Mouse (Mus musculus) kidney, postnatal 10 days (tissue): ENCODE results near the gene Vps36.

Experiments
- DNase-seq: peaks from one replicate; pipeline ENCODE4 v3.0.0; 2021; ENCODE audit warnings: mixed read lengths

The Vps36 gene

GRCm38 (mm10) chr8:22226361-22226760 is 33.8 kb downstream of the Vps36 start:
- no peak for DNase-seq

DNA sequence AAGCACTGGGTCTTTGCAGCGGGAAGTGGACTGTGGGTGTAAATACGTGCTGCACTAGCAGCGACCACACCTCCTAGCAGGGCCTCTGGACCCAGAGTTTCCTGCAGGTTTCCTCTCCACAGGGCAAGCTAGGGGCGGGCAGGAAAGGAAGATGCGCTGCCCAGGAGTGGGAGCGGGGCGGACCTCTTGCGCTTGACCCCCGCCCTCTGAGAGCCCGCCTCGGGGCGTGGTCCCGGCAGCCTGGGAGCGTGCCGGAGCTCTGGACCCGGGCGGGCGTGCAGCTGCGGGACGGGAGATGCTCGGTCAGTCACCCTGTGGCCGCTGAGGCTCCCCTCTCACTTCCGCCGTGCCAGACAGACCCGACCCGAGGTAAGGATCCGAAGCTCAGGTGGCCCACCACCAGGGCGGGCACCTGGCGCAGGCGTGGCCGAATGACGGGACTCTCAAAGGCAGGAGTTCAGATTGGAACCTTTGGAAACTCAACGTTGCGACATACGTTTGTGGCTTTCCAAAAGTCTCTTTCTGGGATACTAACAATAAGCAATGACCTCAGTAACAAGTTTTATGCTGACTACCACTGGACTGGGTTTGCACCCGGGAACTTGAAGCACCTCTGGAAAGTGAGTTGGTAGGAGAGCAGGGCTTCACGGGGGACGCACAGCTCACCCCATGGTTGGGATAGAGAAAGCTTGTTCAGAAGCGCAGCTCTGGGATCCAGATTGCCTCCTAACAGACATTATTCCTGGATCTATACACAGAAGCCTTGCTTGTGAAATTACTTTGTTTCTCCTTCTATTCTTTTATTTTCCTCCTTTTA is 34.7 kb downstream of the Vps36 start, which contains the start of gene Thsd1:
Thsd1 (plus strand) TSS at position 253 of the 817 bp plus-strand sequence.
- peak; percentile 87 for DNase-seq

- DNase-seq, result peak; percentile 38
Observed at GRCm38 (mm10) chr8:22228621-22229020, 36.0 kb downstream of the Vps36 start.

DNA sequence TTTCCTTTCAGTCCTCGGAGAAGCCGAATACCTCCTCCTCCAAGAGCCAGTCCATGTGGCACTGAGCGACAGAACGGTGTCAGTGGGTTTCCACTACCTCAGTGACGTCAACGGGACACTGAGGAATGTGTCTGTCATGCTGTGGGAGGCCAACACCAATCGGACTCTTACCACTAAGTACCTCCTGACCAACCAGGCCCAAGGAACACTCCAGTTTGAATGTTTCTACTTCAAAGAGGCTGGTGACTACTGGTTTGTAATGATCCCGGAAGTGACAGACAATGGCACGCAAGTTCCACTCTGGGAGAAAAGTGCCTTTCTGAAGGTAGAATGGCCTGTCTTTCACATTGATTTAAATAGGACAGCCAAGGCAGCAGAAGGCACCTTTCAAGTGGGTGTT is 50.4 kb downstream of the Vps36 start:
- DNase-seq, result no peak

- no peak for DNase-seq
Observed at GRCm38 (mm10) chr8:22245663-22246062, 53.1 kb downstream of the Vps36 start.

DNA sequence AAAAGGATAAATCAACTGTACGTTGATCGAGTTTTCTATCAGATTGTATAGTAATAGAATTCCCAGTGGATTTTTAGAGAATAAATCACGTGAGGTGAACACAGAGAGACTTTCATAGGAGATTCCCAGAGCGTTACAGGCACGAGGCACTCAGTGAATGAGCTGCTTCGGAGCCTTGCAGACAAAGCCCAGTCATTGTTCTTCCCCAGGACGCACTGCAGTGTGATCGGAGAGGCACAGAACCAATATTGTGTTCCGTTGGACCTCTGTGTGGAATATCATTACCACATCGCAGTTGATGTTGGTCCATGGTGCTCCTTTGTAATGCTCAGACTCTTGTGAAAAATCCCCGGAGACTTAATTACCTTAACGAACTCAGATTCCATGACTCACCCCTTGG is 55.3 kb downstream of the Vps36 start:
- no peak for DNase-seq

GRCm38 (mm10) chr8:22249080-22249479 is 56.5 kb downstream of the Vps36 start:
- DNase-seq, result no peak

DNA sequence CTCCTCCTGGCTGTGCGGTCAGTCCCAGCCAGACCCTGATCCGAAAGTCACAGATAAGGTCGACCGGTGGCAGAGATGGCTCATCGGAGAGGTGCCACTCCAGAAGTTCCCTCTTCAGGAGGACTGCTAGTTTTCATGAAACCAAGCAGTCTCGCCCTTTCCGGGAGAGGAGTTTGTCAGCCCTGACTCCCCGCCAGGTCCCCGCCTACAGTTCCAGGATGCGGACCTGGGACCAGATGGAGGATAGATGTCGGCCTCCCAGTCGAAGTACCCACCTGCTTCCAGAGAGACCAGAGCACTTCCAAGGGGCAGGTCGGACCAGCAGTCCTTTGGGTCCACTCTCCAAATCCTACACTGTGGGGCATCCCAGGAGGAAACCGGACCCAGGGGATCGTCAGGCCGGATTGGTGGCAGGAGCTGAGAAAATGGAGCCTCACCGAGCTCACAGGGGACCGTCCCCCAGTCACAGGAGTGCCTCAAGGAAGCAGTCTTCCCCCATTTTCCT is 66.4 kb downstream of the Vps36 start:
- DNase-seq, result no peak

DNA sequence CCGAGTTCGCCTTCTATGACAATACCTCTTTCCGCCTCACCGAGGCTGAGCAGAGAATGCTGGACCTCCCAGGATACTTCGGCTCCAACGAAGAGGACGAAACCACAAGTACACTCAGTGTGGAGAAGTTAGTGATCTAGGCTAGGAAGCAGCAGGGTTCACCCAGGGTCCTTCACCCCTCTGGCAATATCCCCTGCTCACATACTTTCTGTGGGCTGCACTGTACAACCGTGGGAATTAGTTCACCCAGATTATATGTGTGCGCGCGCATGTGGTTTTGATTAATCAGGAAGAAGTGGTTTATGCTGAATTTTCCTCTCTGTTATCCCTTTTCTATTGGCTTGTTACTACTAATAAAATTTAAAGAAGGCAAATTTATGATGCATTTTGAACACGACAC is 66.9 kb downstream of the Vps36 start:
- no peak for DNase-seq

DNA sequence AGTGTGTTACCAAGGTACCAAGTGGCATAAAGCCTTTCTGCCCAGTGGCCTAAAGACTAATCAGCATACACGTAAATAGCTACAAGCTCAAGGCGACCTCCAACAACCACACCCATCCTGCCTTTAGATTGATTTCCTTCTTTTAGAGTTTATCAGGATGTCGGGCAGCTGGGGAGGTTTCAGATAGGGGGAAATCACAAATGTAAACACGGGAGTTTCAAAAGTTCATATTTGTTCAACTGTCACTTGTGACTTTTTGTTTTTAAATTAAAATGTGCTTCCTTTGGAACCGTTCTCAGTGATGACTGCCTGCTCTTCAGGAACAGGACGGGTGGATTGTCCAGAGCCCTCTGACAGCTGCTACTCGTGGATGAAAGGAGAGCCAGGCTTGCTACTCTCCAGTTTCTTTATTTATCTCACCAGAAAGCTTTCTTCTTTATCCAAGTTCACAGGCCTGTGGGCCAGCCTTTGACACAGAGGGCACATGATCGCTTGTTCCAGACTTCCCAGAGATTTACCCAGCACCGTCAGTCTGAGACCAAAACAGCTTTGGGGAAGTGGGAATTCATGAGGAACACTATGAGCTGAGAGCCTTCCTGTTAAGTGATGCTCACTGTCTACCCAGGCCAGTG is 67.6 kb downstream of the Vps36 start:
- peak; percentile 52 for DNase-seq

DNA sequence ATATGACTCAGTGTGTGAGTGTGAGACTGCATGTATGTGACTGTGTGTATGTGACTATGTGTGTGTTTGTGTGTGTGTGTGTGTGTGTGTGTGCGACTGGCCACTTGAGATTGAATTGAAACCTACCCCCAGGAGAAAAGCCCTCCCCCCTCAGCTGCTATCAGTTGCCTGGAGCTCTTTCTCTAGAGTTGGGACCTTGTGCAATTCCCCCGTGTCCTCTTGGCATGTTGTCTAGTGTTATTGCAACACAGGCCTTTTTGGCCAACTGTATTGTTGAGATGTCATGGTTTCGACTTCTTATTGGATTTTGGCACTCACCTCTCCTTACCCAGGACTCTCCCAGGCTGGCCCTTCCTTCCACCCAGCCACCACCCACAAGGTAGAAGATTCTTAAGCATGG is 69.7 kb downstream of the Vps36 start:
- no peak for DNase-seq

- DNase-seq, result no peak
Observed at GRCm38 (mm10) chr8:22264292-22264691, 71.7 kb downstream of the Vps36 start.

- DNase-seq, result peak; percentile 33
Observed at GRCm38 (mm10) chr8:22264787-22265186, 72.2 kb downstream of the Vps36 start.

- no peak for DNase-seq
Observed at GRCm38 (mm10) chr8:22265194-22265593, 72.6 kb downstream of the Vps36 start.

DNA sequence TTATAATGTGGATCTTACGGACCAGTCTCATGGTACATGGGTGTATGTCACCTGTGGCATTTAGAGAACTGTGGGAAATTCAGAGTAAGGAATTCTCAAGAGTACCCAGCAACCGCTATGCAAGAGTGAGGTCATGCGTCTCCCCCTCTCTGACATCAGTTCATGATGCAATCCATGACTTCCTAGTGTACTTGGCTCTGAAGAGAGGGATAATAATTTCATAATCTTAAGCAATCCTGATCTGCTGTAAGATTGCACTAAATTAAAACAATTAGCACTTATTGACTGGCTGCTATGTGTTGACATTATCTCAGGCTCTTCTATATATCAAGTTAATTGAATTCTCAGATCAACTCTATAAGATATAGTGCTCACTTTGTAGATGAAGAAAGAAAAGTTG is 74.2 kb downstream of the Vps36 start:
- DNase-seq, result no peak
